Mouse (Mus musculus) forebrain, embryonic 14.5 days (tissue): ENCODE data around the gene Lamb2. TPM values are rescaled to one million over a fixed set of nuclear protein-coding genes. Genes with fewer than 3 reads are reported as not detected.

Experiments
- polyA plus RNA-seq: library from polyadenylated mRNA; unstranded; fragments of >200 nt; fragmentation: Nextera tagmentation; extraction: Ambion mirVana; gene quantifications from 2 replicates; pipeline ENCODE4 v1.2.1, GENCODE M21; 2014

Gene Lamb2
- polyA plus RNA-seq, 1 experiment from 2014 or later, result 12.0 TPM

Other genes starting within 250 kb of the Lamb2 start
- 42.0 and 49.6 TPM in 2 replicates for gene Dag1, start 215.8 kb upstream of the Lamb2 start, polyA plus RNA-seq
- gene Nicn1, start 189.3 kb upstream of the Lamb2 start, polyA plus RNA-seq, result 113 and 126 TPM in 2 replicates
- gene Amt, start 182.9 kb upstream of the Lamb2 start, polyA plus RNA-seq, result 13.2 and 13.4 TPM in 2 replicates
- gene Rhoa, start 173.6 kb upstream of the Lamb2 start, polyA plus RNA-seq, result 276 and 307 TPM in 2 replicates
- 38.9 and 50.8 TPM in 2 replicates for gene Tcta, start 173.6 kb upstream of the Lamb2 start, polyA plus RNA-seq
- gene Gpx1, start 140.8 kb upstream of the Lamb2 start, polyA plus RNA-seq, result 455 and 521 TPM in 2 replicates
- gene Usp4, start 131.9 kb upstream of the Lamb2 start, polyA plus RNA-seq, result 136 and 141 TPM in 2 replicates
- gene 1700102P08Rik, start 86.9 kb upstream of the Lamb2 start, polyA plus RNA-seq, result 1.4 and 1.9 TPM in 2 replicates
- 0.94 and 1.1 TPM in 2 replicates for gene Ccdc36, start 51.3 kb upstream of the Lamb2 start, polyA plus RNA-seq
- not detected in 2 replicates for gene BC048562, start 43.3 kb upstream of the Lamb2 start, polyA plus RNA-seq
- 45.2 and 49.6 TPM in 2 replicates for gene Ccdc71, start 19.2 kb upstream of the Lamb2 start, polyA plus RNA-seq
- gene Klhdc8b, start 18.2 kb upstream of the Lamb2 start, polyA plus RNA-seq, result 47.9 and 52.6 TPM in 2 replicates
- 48.0 and 64.1 TPM in 2 replicates for gene Usp19, start 10.9 kb downstream of the Lamb2 start, polyA plus RNA-seq
- 71.5 and 87.7 TPM in 2 replicates for gene Qars, start 28.0 kb downstream of the Lamb2 start, polyA plus RNA-seq
- 143 and 160 TPM in 2 replicates for gene Qrich1, start 37.1 kb downstream of the Lamb2 start, polyA plus RNA-seq
- 125 and 136 TPM in 2 replicates for gene Impdh2, start 80.5 kb downstream of the Lamb2 start, polyA plus RNA-seq
- 82.7 and 105 TPM in 2 replicates for gene Ndufaf3, start 87.7 kb downstream of the Lamb2 start, polyA plus RNA-seq
- gene Dalrd3, start 90.2 kb downstream of the Lamb2 start, polyA plus RNA-seq, result 188 and 190 TPM in 2 replicates
- gene Wdr6, start 99.0 kb downstream of the Lamb2 start, polyA plus RNA-seq, result 162 and 187 TPM in 2 replicates
- 14.5 and 18.1 TPM in 2 replicates for gene P4htm, start 117.9 kb downstream of the Lamb2 start, polyA plus RNA-seq
- 37.5 and 42.4 TPM in 2 replicates for gene Arih2, start 169.7 kb downstream of the Lamb2 start, polyA plus RNA-seq
- 23.5 and 24.8 TPM in 2 replicates for gene Slc25a20, start 182.4 kb downstream of the Lamb2 start, polyA plus RNA-seq
- gene Prkar2a, start 209.6 kb downstream of the Lamb2 start, polyA plus RNA-seq, result 32.4 and 39.1 TPM in 2 replicates